Mouse (Mus musculus): ENCODE results near the gene Nlrp5. TPM values are rescaled to one million over a fixed set of nuclear protein-coding genes. Genes with fewer than 3 reads are reported as not detected.

The Nlrp5 gene
- not detected in 2 replicates for polyA plus RNA-seq (2015; fragmentation: Nextera tagmentation; extraction: Ambion mirVana)

DNA sequence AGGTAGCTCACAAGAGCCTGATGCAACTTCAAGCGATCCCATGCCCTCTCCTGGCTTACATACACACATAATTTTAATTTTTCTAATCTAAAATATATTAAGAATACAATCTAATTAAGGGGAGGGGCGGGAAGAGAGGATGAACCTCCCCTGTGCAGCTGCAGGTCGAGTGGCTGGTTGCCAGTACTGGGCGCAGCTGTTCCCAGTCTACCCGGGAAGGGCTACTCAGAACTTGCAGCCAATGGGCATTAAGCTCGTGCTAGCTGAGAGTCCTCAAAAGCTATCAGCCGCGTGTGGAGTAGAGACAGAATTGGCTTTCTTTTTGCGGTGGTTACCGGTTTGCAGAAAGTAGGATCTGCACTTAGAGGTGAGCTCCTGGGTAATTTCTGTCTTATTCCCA is at the start of gene Nlrp5:
Nlrp5 (plus strand) TSS at position 301 of the 400 bp plus-strand sequence.

Other genes starting within 250 kb of the Nlrp5 start
- not detected in 2 replicates for gene Gm10662, start 241.4 kb upstream of the Nlrp5 start, polyA plus RNA-seq (2015; fragmentation: Nextera tagmentation; extraction: Ambion mirVana)
- not detected in 2 replicates for gene Vmn1r165, start 168.6 kb upstream of the Nlrp5 start, polyA plus RNA-seq (2015; fragmentation: Nextera tagmentation; extraction: Ambion mirVana)
- not detected in 2 replicates for gene Vmn1r166, start 134.2 kb upstream of the Nlrp5 start, polyA plus RNA-seq (2015; fragmentation: Nextera tagmentation; extraction: Ambion mirVana)
- not detected in 2 replicates for gene Gm6902, start 107.0 kb upstream of the Nlrp5 start, polyA plus RNA-seq (2015; fragmentation: Nextera tagmentation; extraction: Ambion mirVana)
- not detected in 2 replicates for gene Nlrp4e, start 84.7 kb upstream of the Nlrp5 start, polyA plus RNA-seq (2015; fragmentation: Nextera tagmentation; extraction: Ambion mirVana)
- gene Vmn1r167, start 121.3 kb downstream of the Nlrp5 start, polyA plus RNA-seq (2015; fragmentation: Nextera tagmentation; extraction: Ambion mirVana): not detected in 2 replicates
- not detected in 2 replicates for gene Vmn1r168, start 153.8 kb downstream of the Nlrp5 start, polyA plus RNA-seq (2015; fragmentation: Nextera tagmentation; extraction: Ambion mirVana)
- not detected in 2 replicates for gene Vmn1r169, start 189.6 kb downstream of the Nlrp5 start, polyA plus RNA-seq (2015; fragmentation: Nextera tagmentation; extraction: Ambion mirVana)
- gene Vmn1r170, start 220.3 kb downstream of the Nlrp5 start, polyA plus RNA-seq (2015; fragmentation: Nextera tagmentation; extraction: Ambion mirVana): not detected in 2 replicates
- not detected in 2 replicates for gene Vmn1r171, start 244.8 kb downstream of the Nlrp5 start, polyA plus RNA-seq (2015; fragmentation: Nextera tagmentation; extraction: Ambion mirVana)